Comparison of ENCODE assay signal across 23 mouse cellular contexts in genomic region chr7:55859956-55860355, GRCm38 (mm10). TPM values are rescaled to one million over a fixed set of nuclear protein-coding genes. Genes with fewer than 3 reads are reported as not detected.
DNase-seq lines count a peak whose midpoint lies in the region; ATAC-seq and TF ChIP-seq lines count a peak whose summit lies in the region.
"Had no signal": no experiment of that assay in that cellular context is flagged by ENCODE, and none has a peak within 500 bp of the region (broad histone marks: within the 10 kb centered on the region; RNA-seq: fewer than 3 reads in every experiment).

No protein-coding gene starts in this region.

- H3K27ac ChIP-seq in embryonic facial prominence, embryonic 14.5 days (replicated peaks; ENCODE audit: low read depth, low read length), result no peak overlapping the region
- H3K27ac ChIP-seq in embryonic facial prominence, embryonic 10.5 days (replicated peaks), result no peak overlapping the region
- peak overlapping the region; percentile 82 for H3K27ac ChIP-seq in layer of hippocampus, adult 2 months
- H3K27ac ChIP-seq in ES-E14 (ENCODE audit: insufficient read depth, low read depth, low read length, poor library complexity, severe bottlenecking), result no peak overlapping the region
- peak overlapping the region; percentile 23; the same call in 1 of the 2 replicates for H3K27ac ChIP-seq in embryonic fibroblast, embryonic 13.5 days (ENCODE audit: insufficient read depth, low read length)
- no peak overlapping the region for H3K27ac ChIP-seq in midbrain, embryonic 11.5 days (ENCODE audit: low read depth, low read length)
- H3K27ac ChIP-seq: forebrain, embryonic 12.5 days; hindbrain, embryonic 10.5 days; kidney, postnatal 0 days; limb, embryonic 10.5 days had no signal

- no peak for TF ChIP-seq POLR2A in embryonic fibroblast, embryonic 13.5 days (IDR thresholded peaks at IDR 0.05; ENCODE audit: low read depth, low read length)

- no peak overlapping the region for H3K4me3 ChIP-seq in embryonic facial prominence, embryonic 14.5 days (ENCODE audit: low read depth, low read length)
- no peak overlapping the region for H3K4me3 ChIP-seq in embryonic facial prominence, embryonic 10.5 days
- no peak overlapping the region for H3K4me3 ChIP-seq in layer of hippocampus, adult 2 months
- no peak overlapping the region for H3K4me3 ChIP-seq in ES-E14 (ENCODE audit: insufficient read depth in 1 of 2, low read depth in 1 of 2, low read length in 2 of 2, poor library complexity in 1 of 2, severe bottlenecking in 1 of 2)
- H3K4me3 ChIP-seq in embryonic fibroblast, embryonic 13.5 days (ENCODE audit: insufficient read depth, low read length), result no peak overlapping the region
- no peak overlapping the region for H3K4me3 ChIP-seq in midbrain, embryonic 11.5 days (ENCODE audit: low read depth, low read length)
- H3K4me3 ChIP-seq: erythroblast, embryonic 14.5 days; forebrain, embryonic 12.5 days; hindbrain, embryonic 10.5 days; limb, embryonic 10.5 days had no signal

- peaks cover 8% of the 10 kb centered on the region for H3K4me1 ChIP-seq in embryonic facial prominence, embryonic 14.5 days (ENCODE audit: control insufficient read depth, insufficient read depth, low read length)
- H3K4me1 ChIP-seq in embryonic facial prominence, embryonic 10.5 days, result no peaks in the 10 kb centered on the region
- H3K4me1 ChIP-seq in ES-E14 (ENCODE audit: control insufficient read depth in 2 of 2, insufficient read depth in 2 of 2, low read length in 2 of 2, poor library complexity in 1 of 2), result no peaks in the 10 kb centered on the region
- H3K4me1 ChIP-seq in embryonic fibroblast, embryonic 13.5 days (ENCODE audit: control insufficient read depth, insufficient read depth, low read length), result peaks cover 29% of the 10 kb centered on the region
- no peaks in the 10 kb centered on the region for H3K4me1 ChIP-seq in midbrain, embryonic 11.5 days (ENCODE audit: control insufficient read depth, insufficient read depth, low read length)
- H3K4me1 ChIP-seq: forebrain, embryonic 12.5 days; hindbrain, embryonic 10.5 days; limb, embryonic 10.5 days had no signal

- DNase-seq in embryonic facial prominence, embryonic 14.5 days (ENCODE audit: low spot score), result peak; percentile 8
- no peak for DNase-seq in embryonic facial prominence, embryonic 10.5 days (ENCODE audit: low spot score)
- DNase-seq in layer of hippocampus, adult 2 months (ENCODE audit: low spot score in 2 of 2), result peak in 1 of 2 experiments; percentile 67
- no peak for DNase-seq in layer of hippocampus, postnatal 10 days (ENCODE audit: low spot score in 2 of 2)
- no peak for DNase-seq in ES-E14 (ENCODE audit: low read depth, low spot score)
- no peak for DNase-seq in thymus, adult 18-20 months
- no peak for DNase-seq in midbrain, embryonic 11.5 days (ENCODE audit: low spot score, missing footprints)
- DNase-seq: adrenal gland, postnatal 14 days; cerebellum, adult 9-11 months; gastrocnemius, postnatal 10 days; kidney, adult 18-20 months; liver; lung, postnatal 4 days; right cerebral cortex, adult 18-20 months had no signal

- 79% methylated on average over 6 of the region's 6 CpGs for WGBS in embryonic facial prominence, embryonic 14.5 days
- WGBS in embryonic facial prominence, embryonic 10.5 days, result 93% methylated on average over 6 of the region's 6 CpGs
- 89% methylated on average over 6 of the region's 6 CpGs for WGBS in midbrain, embryonic 11.5 days

- in situ Hi-C loops in ES-E14 (cut with MboI; ENCODE audit: low sequenced_read_pairs in 2 of 2, unreplicated experiment in 2 of 2), result no loop called here

- ATAC-seq in embryonic facial prominence, embryonic 14.5 days (ENCODE audit: low read depth), result no peak
- no peak for ATAC-seq in midbrain, embryonic 11.5 days (ENCODE audit: low FRiP score)
- ATAC-seq: activated CD4-positive, CD25-positive, alpha-beta regulatory T cell, adult 4 months; midbrain, embryonic 16.5 days had no signal

- no peak overlapping the region for H3K9ac ChIP-seq in embryonic facial prominence, embryonic 14.5 days (ENCODE audit: low read depth, low read length)
- H3K9ac ChIP-seq in ES-E14 (ENCODE audit: insufficient read depth, low read depth, low read length, poor library complexity, severe bottlenecking), result no peak overlapping the region
- no peak overlapping the region for H3K9ac ChIP-seq in midbrain, embryonic 11.5 days (ENCODE audit: low read length)
- H3K9ac ChIP-seq: forebrain, embryonic 12.5 days had no signal

- H3K36me3 ChIP-seq in embryonic facial prominence, embryonic 14.5 days (ENCODE audit: control insufficient read depth, insufficient read depth, low read length), result no peaks in the 10 kb centered on the region
- peaks cover 29% of the 10 kb centered on the region for H3K36me3 ChIP-seq in embryonic facial prominence, embryonic 10.5 days (replicated peaks)
- no peaks in the 10 kb centered on the region for H3K36me3 ChIP-seq in ES-E14 (ENCODE audit: control insufficient read depth, insufficient read depth, low read length, poor library complexity, severe bottlenecking)
- no peaks in the 10 kb centered on the region for H3K36me3 ChIP-seq in midbrain, embryonic 11.5 days (ENCODE audit: control insufficient read depth, insufficient read depth, low read length)
- H3K36me3 ChIP-seq: forebrain, embryonic 12.5 days had no signal

- no peak overlapping the region for H3K4me2 ChIP-seq in embryonic facial prominence, embryonic 14.5 days (ENCODE audit: low read depth, low read length)
- H3K4me2 ChIP-seq in midbrain, embryonic 11.5 days, result no peak overlapping the region
- H3K4me2 ChIP-seq: forebrain, embryonic 12.5 days; heart, embryonic 11.5 days had no signal

- TF ChIP-seq CTCF in layer of hippocampus, adult 2 months (conservative IDR thresholded peaks at IDR 0.05), result no peak
- TF ChIP-seq CTCF in embryonic fibroblast, embryonic 13.5 days (IDR thresholded peaks at IDR 0.05; ENCODE audit: borderline replicate concordance, insufficient read depth, low read length), result no peak

- no peaks in the 10 kb centered on the region for H3K27me3 ChIP-seq in embryonic facial prominence, embryonic 14.5 days (replicated peaks; ENCODE audit: control insufficient read depth, insufficient read depth, low read length)
- no peaks in the 10 kb centered on the region for H3K27me3 ChIP-seq in embryonic facial prominence, embryonic 10.5 days (replicated peaks; ENCODE audit: low read depth, poor library complexity, severe bottlenecking)
- H3K27me3 ChIP-seq in midbrain, embryonic 11.5 days (ENCODE audit: control insufficient read depth, insufficient read depth, low read length), result no peaks in the 10 kb centered on the region
- H3K27me3 ChIP-seq: forebrain, embryonic 12.5 days had no signal

- no peaks in the 10 kb centered on the region for H3K9me3 ChIP-seq in embryonic facial prominence, embryonic 14.5 days (ENCODE audit: control insufficient read depth, low read length)
- H3K9me3 ChIP-seq in embryonic facial prominence, embryonic 10.5 days, result no peaks in the 10 kb centered on the region
- no peaks in the 10 kb centered on the region for H3K9me3 ChIP-seq in ES-E14 (ENCODE audit: control insufficient read depth, insufficient read depth, low read depth, low read length)
- H3K9me3 ChIP-seq in midbrain, embryonic 11.5 days (ENCODE audit: control insufficient read depth, low read length), result no peaks in the 10 kb centered on the region
- H3K9me3 ChIP-seq: forebrain, embryonic 12.5 days; hindbrain, embryonic 10.5 days; limb, embryonic 10.5 days had no signal

TF ChIP-seq in ES-E14, 5 proteins besides CTCF, POLR2A, EP300 and RAD21:
- TF ChIP-seq MAFK (IDR thresholded peaks at IDR 0.05; ENCODE audit: insufficient read depth, low read depth, low read length) (peak; percentile 73), CHD2 (IDR thresholded peaks at IDR 0.05; ENCODE audit: low read depth, low read length) (no peak)

RNA-seq across cellular contexts. Expression of gene Cyfip1, which starts 18.4 kb away (rescaled TPM):
- 103 and 118 TPM in 2 replicates for polyA plus RNA-seq in embryonic facial prominence, embryonic 14.5 days (2014; fragmentation: Nextera tagmentation; extraction: Ambion mirVana)
- polyA plus RNA-seq in embryonic facial prominence, embryonic 10.5 days (2016; fragmentation: Nextera tagmentation; extraction: Ambion mirVana), result 110 and 111 TPM in 2 replicates
- total RNA-seq in layer of hippocampus, adult 2 months (2021), result 100 to 1,000 TPM; 117 to 130 TPM
- total RNA-seq in layer of hippocampus, postnatal 10 days (2021), result 100 to 1,000 TPM; 115 TPM
- total RNA-seq in ES-E14 (2012; rRNA removed), result 55.0 and 59.8 TPM in 2 replicates
- 120 and 125 TPM in 2 replicates for polyA plus RNA-seq in embryonic fibroblast, embryonic 13.5 days (2011; ENCODE audit: insufficient read length, low read depth, missing spikeins)
- 80.6 and 81.4 TPM in 2 replicates for polyA plus RNA-seq in midbrain, embryonic 11.5 days (2014; fragmentation: Nextera tagmentation; extraction: Ambion mirVana)

Comparison
In these comparisons a context has a peak if more than half of its experiments do, and no peak if none do; other contexts are left out.
1. H3K27ac ChIP-seq: peak in layer of hippocampus, adult 2 months (single experiment) and embryonic fibroblast, embryonic 13.5 days (single experiment); none in embryonic facial prominence, embryonic 14.5 days (single experiment), embryonic facial prominence, embryonic 10.5 days (single experiment), ES-E14 (single experiment) and midbrain, embryonic 11.5 days (single experiment).